Mouse (Mus musculus) ovary, postnatal 14 days (tissue): ENCODE results near the gene Mpp2.
A peak's percentile ranks its signal among the peaks of the same experiment; 100 is the strongest.

Experiments used
- DNase-seq: peaks from one replicate; pipeline ENCODE4 v3.0.0; 2022; ENCODE audit warnings: low spot score

The Mpp2 gene

GRCm38 (mm10) chr11:102087931-102088898 is at the start of gene Mpp2:
Mpp2 (minus strand) TSS chr11:102088515.
- peak; percentile 36 for DNase-seq

GRCm38 (mm10) chr11:102137625-102138446 is 49.5 kb upstream of the Mpp2 start:
- no peak for DNase-seq

GRCm38 (mm10) chr11:102134516-102134915 is 46.2 kb upstream of the Mpp2 start:
- DNase-seq = no peak

- no peak for DNase-seq
These were observed 29.1 kb upstream of the Mpp2 start for GRCm38 (mm10) chr11:102117386-102117785.

- DNase-seq = no peak
These were observed 27.9 kb upstream of the Mpp2 start for GRCm38 (mm10) chr11:102116241-102116640.

GRCm38 (mm10) chr11:102111576-102111975 is 23.3 kb upstream of the Mpp2 start:
- DNase-seq = no peak

- DNase-seq = no peak
These were observed 19.4 kb upstream of the Mpp2 start, which contains the start of gene Pyy for GRCm38 (mm10) chr11:102107732-102108131. Pyy (minus strand) TSS chr11:102107832.

GRCm38 (mm10) chr11:102106911-102107310 is 18.6 kb upstream of the Mpp2 start:
- DNase-seq = no peak

GRCm38 (mm10) chr11:102102485-102103258 is 14.4 kb upstream of the Mpp2 start:
- peak; percentile 59 for DNase-seq

- no peak for DNase-seq
These were observed 12.9 kb upstream of the Mpp2 start, which contains the start of gene Ppy for GRCm38 (mm10) chr11:102101219-102101618. Ppy (minus strand) TSS chr11:102101319.

GRCm38 (mm10) chr11:102096887-102097391 is 8.6 kb upstream of the Mpp2 start:
- peak; percentile 59 for DNase-seq

- no peak for DNase-seq
These were observed 8.1 kb upstream of the Mpp2 start for GRCm38 (mm10) chr11:102096446-102096845.

- DNase-seq = no peak
These were observed 7.4 kb upstream of the Mpp2 start for GRCm38 (mm10) chr11:102095676-102096075.

- DNase-seq = peak; percentile 40
These were observed 933 bp upstream of the Mpp2 start for GRCm38 (mm10) chr11:102089088-102089808.

- peak; percentile 43 for DNase-seq
These were observed 1.1 kb downstream of the Mpp2 start for GRCm38 (mm10) chr11:102087081-102087751.

GRCm38 (mm10) chr11:102086331-102086730 is 2.0 kb downstream of the Mpp2 start:
- DNase-seq = no peak

- no peak for DNase-seq
These were observed 4.2 kb downstream of the Mpp2 start for GRCm38 (mm10) chr11:102084159-102084558.

- no peak for DNase-seq
These were observed 5.1 kb downstream of the Mpp2 start for GRCm38 (mm10) chr11:102083193-102083592.

- peak; percentile 52 for DNase-seq
These were observed 6.0 kb downstream of the Mpp2 start for GRCm38 (mm10) chr11:102082322-102082721.

GRCm38 (mm10) chr11:102073722-102074121 is 14.6 kb downstream of the Mpp2 start:
- no peak for DNase-seq
